Mouse (Mus musculus): Measurements from ENCODE around the gene Rab44. TPM values are rescaled to one million over a fixed set of nuclear protein-coding genes. Genes with fewer than 3 reads are reported as not detected.

Gene Rab44
- polyA plus RNA-seq, 1 experiment = 514 TPM

GRCm38 (mm10) chr17:29149766-29150165, 35.8 kb downstream of the Rab44 start:
- Histone ChIP-seq H3K4me1 (ENCODE audit: control insufficient read depth, insufficient read depth, low read length) (peaks cover 5% of the 10 kb centered on the region), H3K27ac (ENCODE audit: control insufficient read depth, insufficient read depth, low read depth, low read length, poor library complexity) (no peak overlapping the region), H3K4me3 (replicated peaks; ENCODE audit: control insufficient read depth, low read depth, low read length) (no peak overlapping the region)
- WGBS = 42% methylated on average over 7 of the region's 7 CpGs
- TF ChIP-seq CTCF (IDR thresholded peaks at IDR 0.05; ENCODE audit: control insufficient read depth, insufficient read depth, low read length) (no peak), POLR2A (IDR thresholded peaks at IDR 0.05; ENCODE audit: borderline replicate concordance, control insufficient read depth, low read depth, low read length) (no peak)

DNA sequence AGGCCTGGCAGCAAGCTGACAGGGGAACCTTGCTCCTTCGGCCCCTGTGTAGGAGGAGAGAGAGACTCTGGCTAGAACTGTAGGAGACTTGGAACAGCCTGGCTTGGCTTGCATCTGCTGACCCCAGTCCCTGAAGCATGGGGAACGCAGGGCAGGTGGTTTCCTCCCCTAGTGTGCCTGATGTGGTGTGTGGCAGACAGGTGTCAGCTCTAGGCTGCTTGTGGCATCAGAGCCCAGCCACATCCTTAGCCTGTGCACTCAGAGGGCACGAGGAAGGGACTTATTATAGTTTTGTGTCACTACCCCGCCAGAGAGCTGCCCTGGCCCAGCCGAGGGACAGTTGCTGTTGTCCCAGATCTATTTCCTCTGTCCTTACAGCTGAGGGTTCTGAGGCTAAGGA, 38.6 kb downstream of the Rab44 start:
- Histone ChIP-seq H3K4me1 (ENCODE audit: control insufficient read depth, insufficient read depth, low read length) (peaks cover 3% of the 10 kb centered on the region; the same call in 1 of the 2 replicates), H3K27ac (ENCODE audit: control insufficient read depth, insufficient read depth, low read depth, low read length, poor library complexity) (no peak overlapping the region), H3K4me3 (replicated peaks; ENCODE audit: control insufficient read depth, low read depth, low read length) (no peak overlapping the region)
- no peak for TF ChIP-seq CTCF (IDR thresholded peaks at IDR 0.05; ENCODE audit: control insufficient read depth, insufficient read depth, low read length)
- TF ChIP-seq POLR2A (IDR thresholded peaks at IDR 0.05; ENCODE audit: borderline replicate concordance, control insufficient read depth, low read depth, low read length) = 0 out of 2 replicates have a peak, but pooled peaks have one; percentile 7
- 26% methylated on average over 5 of the region's 5 CpGs for WGBS

- Histone ChIP-seq H3K27ac (ENCODE audit: control insufficient read depth, insufficient read depth, low read depth, low read length, poor library complexity) (no peak overlapping the region), H3K4me1 (ENCODE audit: control insufficient read depth, insufficient read depth, low read length) (peaks cover 3% of the 10 kb centered on the region; the same call in 1 of the 2 replicates), H3K4me3 (replicated peaks; ENCODE audit: control insufficient read depth, low read depth, low read length) (no peak overlapping the region)
- TF ChIP-seq POLR2A (IDR thresholded peaks at IDR 0.05; ENCODE audit: borderline replicate concordance, control insufficient read depth, low read depth, low read length) (no peak), CTCF (IDR thresholded peaks at IDR 0.05; ENCODE audit: control insufficient read depth, insufficient read depth, low read length) (no peak)
- 55% methylated on average over 13 of the region's 13 CpGs for WGBS
Observed at GRCm38 (mm10) chr17:29154247-29154646, 40.3 kb downstream of the Rab44 start.

- peaks cover 3% of the 10 kb centered on the region; the same call in 1 of the 2 replicates for H3K4me1 ChIP-seq (ENCODE audit: control insufficient read depth, insufficient read depth, low read length)
- 70% methylated on average over 12 of the region's 12 CpGs for WGBS
- no peak for TF ChIP-seq POLR2A (IDR thresholded peaks at IDR 0.05; ENCODE audit: borderline replicate concordance, control insufficient read depth, low read depth, low read length)
- no peak for TF ChIP-seq CTCF (IDR thresholded peaks at IDR 0.05; ENCODE audit: control insufficient read depth, insufficient read depth, low read length)
- H3K4me3 ChIP-seq (replicated peaks; ENCODE audit: control insufficient read depth, low read depth, low read length) = no peak overlapping the region
- no peak overlapping the region for H3K27ac ChIP-seq (ENCODE audit: control insufficient read depth, insufficient read depth, low read depth, low read length, poor library complexity)
Observed at GRCm38 (mm10) chr17:29155355-29156135, 41.6 kb downstream of the Rab44 start.

DNA sequence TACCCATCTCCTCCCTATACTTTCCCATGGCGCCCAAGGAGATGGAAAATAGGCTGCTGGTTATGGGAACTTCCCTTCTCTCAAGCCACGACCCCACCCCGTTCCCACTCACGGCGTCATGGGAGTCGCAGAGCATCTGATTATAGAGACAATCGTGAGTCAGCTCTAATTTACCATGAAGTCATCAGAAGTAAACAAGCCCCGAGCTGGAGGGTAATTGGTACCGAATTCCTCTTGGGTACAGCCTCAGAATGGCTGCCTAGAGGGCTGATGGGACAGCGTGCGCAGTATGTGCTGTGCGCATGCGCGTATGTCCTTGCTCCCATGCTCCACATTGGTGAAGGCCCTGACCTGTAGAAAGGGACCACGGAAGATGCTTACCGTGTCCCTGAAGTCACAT, 42.5 kb downstream of the Rab44 start:
- no peak overlapping the region for H3K4me3 ChIP-seq (replicated peaks; ENCODE audit: control insufficient read depth, low read depth, low read length)
- H3K27ac ChIP-seq (ENCODE audit: control insufficient read depth, insufficient read depth, low read depth, low read length, poor library complexity) = no peak overlapping the region
- 69% methylated on average over 16 of the region's 16 CpGs for WGBS
- H3K4me1 ChIP-seq (ENCODE audit: control insufficient read depth, insufficient read depth, low read length) = peaks cover 3% of the 10 kb centered on the region; the same call in 1 of the 2 replicates
- TF ChIP-seq POLR2A (IDR thresholded peaks at IDR 0.05; ENCODE audit: borderline replicate concordance, control insufficient read depth, low read depth, low read length) (no peak), CTCF (IDR thresholded peaks at IDR 0.05; ENCODE audit: control insufficient read depth, insufficient read depth, low read length) (no peak)

DNA sequence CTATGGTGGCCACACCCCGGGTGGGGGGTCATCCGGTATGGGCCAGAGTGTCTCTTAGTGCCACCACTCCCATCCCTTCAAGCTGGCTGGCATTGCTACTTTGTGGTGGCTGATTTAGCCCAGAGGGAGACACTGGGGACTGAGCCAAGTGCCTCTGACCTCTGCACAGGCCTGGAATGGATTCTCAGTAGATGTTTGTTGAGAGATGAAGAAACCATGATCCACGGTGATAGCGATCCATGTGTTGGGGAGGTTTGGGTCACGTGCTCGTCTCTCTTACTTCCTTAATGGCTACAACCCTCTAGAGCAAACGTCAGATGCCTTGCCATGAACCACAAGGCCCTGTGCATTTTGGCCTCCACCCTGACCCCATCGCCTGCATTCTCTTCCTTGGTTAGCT, 42.9 kb downstream of the Rab44 start:
- H3K27ac ChIP-seq (ENCODE audit: control insufficient read depth, insufficient read depth, low read depth, low read length, poor library complexity) = no peak overlapping the region
- H3K4me3 ChIP-seq (replicated peaks; ENCODE audit: control insufficient read depth, low read depth, low read length) = no peak overlapping the region
- H3K4me1 ChIP-seq (ENCODE audit: control insufficient read depth, insufficient read depth, low read length) = peaks cover 3% of the 10 kb centered on the region; the same call in 1 of the 2 replicates
- TF ChIP-seq POLR2A (IDR thresholded peaks at IDR 0.05; ENCODE audit: borderline replicate concordance, control insufficient read depth, low read depth, low read length) (no peak), CTCF (IDR thresholded peaks at IDR 0.05; ENCODE audit: control insufficient read depth, insufficient read depth, low read length) (no peak)
- 42% methylated on average over 8 of the region's 8 CpGs for WGBS

DNA sequence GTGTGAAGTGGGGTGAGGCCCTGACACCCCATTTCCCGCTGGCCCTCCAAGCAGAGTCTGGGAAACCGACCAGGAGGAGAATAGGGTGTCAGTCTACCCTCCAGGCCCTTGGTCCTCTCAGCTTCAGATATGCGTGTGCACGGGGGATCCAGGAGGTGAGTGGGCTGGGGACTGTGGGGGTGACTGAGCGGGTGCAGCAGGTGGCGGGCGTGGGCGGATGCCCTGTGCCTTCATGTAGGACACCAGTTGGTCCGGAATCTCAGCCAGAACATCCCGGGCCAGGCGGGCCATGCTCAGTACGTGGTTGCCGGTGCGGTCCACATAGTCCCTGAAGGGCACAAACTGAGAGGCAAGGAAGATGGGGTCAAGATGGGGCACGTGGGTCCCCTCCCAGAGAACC, 45.0 kb downstream of the Rab44 start:
- no peak for TF ChIP-seq POLR2A (IDR thresholded peaks at IDR 0.05; ENCODE audit: borderline replicate concordance, control insufficient read depth, low read depth, low read length)
- H3K27ac ChIP-seq (ENCODE audit: control insufficient read depth, insufficient read depth, low read depth, low read length, poor library complexity) = no peak overlapping the region
- H3K4me1 ChIP-seq (ENCODE audit: control insufficient read depth, insufficient read depth, low read length) = peaks cover 7% of the 10 kb centered on the region
- no peak overlapping the region for H3K4me3 ChIP-seq (replicated peaks; ENCODE audit: control insufficient read depth, low read depth, low read length)
- WGBS = 91% methylated on average over 15 of the region's 15 CpGs

- 91% methylated on average over 5 of the region's 5 CpGs for WGBS
- no peak for TF ChIP-seq POLR2A (IDR thresholded peaks at IDR 0.05; ENCODE audit: borderline replicate concordance, control insufficient read depth, low read depth, low read length)
- no peak for TF ChIP-seq CTCF (IDR thresholded peaks at IDR 0.05; ENCODE audit: control insufficient read depth, insufficient read depth, low read length)
- H3K27ac ChIP-seq (ENCODE audit: control insufficient read depth, insufficient read depth, low read depth, low read length, poor library complexity) = no peak overlapping the region
- no peak overlapping the region for H3K4me3 ChIP-seq (replicated peaks; ENCODE audit: control insufficient read depth, low read depth, low read length)
- H3K4me1 ChIP-seq (ENCODE audit: control insufficient read depth, insufficient read depth, low read length) = peaks cover 8% of the 10 kb centered on the region
Observed at GRCm38 (mm10) chr17:29159320-29159719, 45.4 kb downstream of the Rab44 start.
